Mouse (Mus musculus): Measurements from ENCODE around the gene Gm4353. TPM values are rescaled to one million over a fixed set of nuclear protein-coding genes. Genes with fewer than 3 reads are reported as not detected.
A peak's percentile ranks its signal among the peaks of the same experiment; 100 is the strongest.
"Not testable (repeated sequence)": the region's sequence is repeated elsewhere in the genome, so short reads cannot be mapped to it uniquely, and the experiment has no call there.

Gene Gm4353
- 0.43 and 0.83 TPM in 2 replicates for polyA plus RNA-seq (2014; fragmentation: Nextera tagmentation; extraction: Ambion mirVana)

DNA sequence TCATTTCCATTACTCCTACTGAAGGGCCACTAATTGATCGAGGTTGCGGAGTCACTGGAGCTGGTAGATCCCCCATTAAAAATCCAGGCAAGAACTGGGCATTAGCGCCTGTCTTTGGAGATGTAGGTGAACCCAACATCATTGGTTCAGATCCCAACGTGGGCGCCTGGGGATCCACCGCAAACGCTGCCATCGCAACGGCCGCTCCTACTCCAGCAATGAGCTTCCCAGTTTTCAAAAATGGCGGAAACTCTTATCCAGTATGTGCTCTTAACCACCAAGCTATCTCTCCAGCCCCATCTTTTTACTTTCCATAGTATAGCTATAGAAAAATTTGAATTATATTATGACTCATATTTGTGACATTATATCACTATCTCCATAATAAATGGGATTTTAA lies at the start of gene Gm4353:
Gm4353 (minus strand) TSS at position 270 of the 400 bp plus-strand sequence.
- not testable (repeated sequence) for H3K27me3 ChIP-seq (ENCODE audit: control insufficient read depth, insufficient read depth, low read length); H3K4me2 ChIP-seq (ENCODE audit: low read depth, low read length); H3K9ac ChIP-seq (replicated peaks; ENCODE audit: low read depth, low read length); H3K36me3 ChIP-seq (ENCODE audit: control insufficient read depth, insufficient read depth, low read length); H3K9me3 ChIP-seq (ENCODE audit: control insufficient read depth, low read length); H3K27ac ChIP-seq (ENCODE audit: low read depth, low read length); H3K4me1 ChIP-seq (ENCODE audit: control insufficient read depth, insufficient read depth, low read length); H3K4me3 ChIP-seq (ENCODE audit: low read depth, low read length); ATAC-seq (ENCODE audit: low read depth)
- WGBS = 99% methylated on average over 9 of the region's 11 CpGs

DNA sequence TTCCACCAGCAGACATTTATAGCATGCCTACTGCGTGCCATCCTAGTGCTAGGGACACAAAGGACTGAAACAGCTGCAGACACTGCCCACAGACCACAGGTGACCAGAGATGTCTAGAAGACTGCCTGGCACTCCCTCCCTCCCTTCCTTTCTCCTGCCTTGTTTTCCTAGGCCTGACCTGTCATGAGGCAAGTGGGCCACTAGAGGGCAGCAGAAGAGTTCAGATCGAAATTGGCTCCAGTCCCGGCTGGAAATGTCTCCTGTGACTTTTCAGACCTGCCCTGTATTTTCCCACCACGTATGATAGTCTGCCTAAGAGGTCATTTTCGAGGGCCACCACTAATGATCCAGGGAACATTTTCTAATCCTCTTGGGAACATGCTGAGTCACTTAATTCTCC lies 47.6 kb upstream of the Gm4353 start:
- ATAC-seq (ENCODE audit: low read depth) = peak; percentile 62; the same call in 1 of the 2 replicates
- no peak overlapping the region; the same call in 1 of the 2 replicates for H3K9ac ChIP-seq (replicated peaks; ENCODE audit: low read depth, low read length)
- 4% methylated on average over 5 of the region's 5 CpGs for WGBS

DNA sequence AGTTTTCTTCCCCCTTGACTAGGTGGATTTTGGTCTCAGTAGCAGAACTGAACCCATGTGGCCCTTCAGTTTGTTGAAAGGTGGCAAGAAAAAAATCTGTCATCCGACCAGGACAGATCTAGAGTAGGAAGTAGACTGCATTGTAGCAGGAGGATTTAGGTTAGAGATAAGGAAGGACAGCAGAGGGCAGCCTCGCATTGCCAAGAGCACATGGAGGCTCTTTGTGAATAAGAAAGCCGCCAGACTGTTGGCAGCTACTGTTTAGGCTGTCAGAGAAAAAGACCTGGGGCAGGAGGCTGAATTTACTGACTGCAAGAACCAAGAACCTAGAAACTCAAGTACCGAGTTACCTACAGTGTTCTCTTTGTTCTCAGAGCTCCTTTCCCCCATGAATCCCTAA lies 47.0 kb upstream of the Gm4353 start:
- Histone ChIP-seq H3K9ac (replicated peaks; ENCODE audit: low read depth, low read length) (no peak overlapping the region), H3K27me3 (ENCODE audit: control insufficient read depth, insufficient read depth, low read length) (no peaks in the 10 kb centered on the region), H3K36me3 (ENCODE audit: control insufficient read depth, insufficient read depth, low read length) (no peaks in the 10 kb centered on the region), H3K4me1 (ENCODE audit: control insufficient read depth, insufficient read depth, low read length) (no peaks in the 10 kb centered on the region; the same call in 1 of the 2 replicates), H3K9me3 (ENCODE audit: control insufficient read depth, low read length) (no peaks in the 10 kb centered on the region), H3K4me3 (ENCODE audit: low read depth, low read length) (no peak overlapping the region), H3K27ac (ENCODE audit: low read depth, low read length) (0 out of 2 replicates have a peak overlapping the region, but pooled peaks have one; percentile 22), H3K4me2 (ENCODE audit: low read depth, low read length) (no peak overlapping the region)
- 27% methylated on average over 4 of the region's 4 CpGs for WGBS
- peak; percentile 62; the same call in 1 of the 2 replicates for ATAC-seq (ENCODE audit: low read depth)

More for the DNA sequence above, 47.6 kb upstream of the Gm4353 start:
- Histone ChIP-seq H3K27ac (ENCODE audit: low read depth, low read length) (no peak overlapping the region), H3K27me3 (ENCODE audit: control insufficient read depth, insufficient read depth, low read length) (no peaks in the 10 kb centered on the region), H3K4me3 (ENCODE audit: low read depth, low read length) (no peak overlapping the region), H3K9me3 (ENCODE audit: control insufficient read depth, low read length) (no peaks in the 10 kb centered on the region), H3K36me3 (ENCODE audit: control insufficient read depth, insufficient read depth, low read length) (no peaks in the 10 kb centered on the region), H3K4me2 (ENCODE audit: low read depth, low read length) (no peak overlapping the region), H3K4me1 (ENCODE audit: control insufficient read depth, insufficient read depth, low read length) (no peaks in the 10 kb centered on the region; the same call in 1 of the 2 replicates)

DNA sequence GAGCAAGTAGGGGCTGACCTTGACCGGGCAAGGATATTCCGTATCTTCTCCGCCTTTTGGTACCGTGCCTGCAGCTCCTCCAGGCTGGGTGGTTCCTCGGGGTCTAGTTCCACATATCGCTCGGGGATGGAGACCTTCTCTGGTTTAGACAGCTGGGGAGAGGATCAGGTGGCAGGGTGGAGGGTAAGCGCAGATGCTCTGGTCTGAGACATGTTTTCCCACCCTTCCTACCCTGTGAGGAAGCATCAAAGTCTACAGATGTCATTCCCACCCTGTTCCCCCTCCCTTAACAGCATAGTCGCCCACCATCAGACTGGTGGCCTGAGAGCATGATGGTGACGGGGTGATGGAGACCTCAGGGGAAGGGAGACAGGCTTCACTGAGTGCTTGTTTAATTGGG lies 44.9 kb upstream of the Gm4353 start:
- Histone ChIP-seq H3K27ac (ENCODE audit: low read depth, low read length) (no peak overlapping the region), H3K27me3 (ENCODE audit: control insufficient read depth, insufficient read depth, low read length) (no peaks in the 10 kb centered on the region), H3K9me3 (ENCODE audit: control insufficient read depth, low read length) (no peaks in the 10 kb centered on the region), H3K36me3 (ENCODE audit: control insufficient read depth, insufficient read depth, low read length) (no peaks in the 10 kb centered on the region), H3K4me2 (ENCODE audit: low read depth, low read length) (no peak overlapping the region), H3K9ac (replicated peaks; ENCODE audit: low read depth, low read length) (no peak overlapping the region), H3K4me3 (ENCODE audit: low read depth, low read length) (no peak overlapping the region), H3K4me1 (ENCODE audit: control insufficient read depth, insufficient read depth, low read length) (no peaks in the 10 kb centered on the region; the same call in 1 of the 2 replicates)
- ATAC-seq (ENCODE audit: low read depth) = no peak
- 81% methylated on average over 10 of the region's 10 CpGs for WGBS

DNA sequence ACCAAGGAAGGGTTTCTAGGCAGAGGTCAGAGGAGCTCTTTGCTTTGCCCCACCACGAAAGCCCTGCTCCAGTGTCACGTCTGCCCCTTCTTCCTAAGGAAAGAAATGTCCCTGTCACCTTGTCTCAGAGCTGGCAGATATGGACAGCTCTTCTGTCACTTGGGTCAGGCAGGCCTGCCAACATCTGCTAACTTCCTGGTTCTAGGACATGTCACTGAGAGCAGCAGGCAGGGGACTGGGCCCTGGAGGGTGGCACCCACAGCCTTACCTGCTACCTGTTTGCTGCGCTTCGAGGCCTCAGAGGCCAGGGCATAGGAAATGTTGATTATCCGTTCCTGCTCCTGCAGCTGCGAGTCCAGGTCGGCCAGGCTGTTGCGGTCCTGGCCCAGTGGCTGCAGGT lies 43.9 kb upstream of the Gm4353 start:
- H3K36me3 ChIP-seq (ENCODE audit: control insufficient read depth, insufficient read depth, low read length) = no peaks in the 10 kb centered on the region
- H3K4me2 ChIP-seq (ENCODE audit: low read depth, low read length) = no peak overlapping the region
- no peak overlapping the region for H3K4me3 ChIP-seq (ENCODE audit: low read depth, low read length)
- H3K4me1 ChIP-seq (ENCODE audit: control insufficient read depth, insufficient read depth, low read length) = no peaks in the 10 kb centered on the region; the same call in 1 of the 2 replicates
- ATAC-seq (ENCODE audit: low read depth) = no peak
- H3K9me3 ChIP-seq (ENCODE audit: control insufficient read depth, low read length) = no peaks in the 10 kb centered on the region
- H3K9ac ChIP-seq (replicated peaks; ENCODE audit: low read depth, low read length) = no peak overlapping the region
- no peaks in the 10 kb centered on the region for H3K27me3 ChIP-seq (ENCODE audit: control insufficient read depth, insufficient read depth, low read length)
- no peak overlapping the region for H3K27ac ChIP-seq (ENCODE audit: low read depth, low read length)
- 94% methylated on average over 8 of the region's 8 CpGs for WGBS

DNA sequence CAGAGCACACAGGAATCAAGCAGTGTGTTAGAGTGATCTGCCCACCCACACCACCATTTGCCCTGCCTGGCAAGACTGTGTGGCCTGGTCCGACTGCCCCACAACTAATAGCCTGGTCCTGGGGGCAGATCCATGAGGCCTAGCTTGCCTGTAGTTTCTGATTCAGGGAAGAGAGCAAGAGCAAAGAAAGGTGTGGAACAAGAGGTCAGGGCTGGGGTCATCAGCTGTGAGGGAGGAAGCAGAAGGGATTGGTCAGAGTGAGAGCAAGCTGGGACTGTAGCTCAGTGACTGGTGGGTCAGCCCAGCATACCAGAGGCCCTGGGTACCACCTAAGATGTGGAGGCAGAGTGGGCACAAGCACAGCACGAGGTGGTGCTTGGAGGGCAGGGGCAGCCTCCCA lies 42.6 kb upstream of the Gm4353 start:
- H3K27me3 ChIP-seq (ENCODE audit: control insufficient read depth, insufficient read depth, low read length) = no peaks in the 10 kb centered on the region
- H3K36me3 ChIP-seq (ENCODE audit: control insufficient read depth, insufficient read depth, low read length) = no peaks in the 10 kb centered on the region
- no peak overlapping the region for H3K4me3 ChIP-seq (ENCODE audit: low read depth, low read length)
- H3K9ac ChIP-seq (replicated peaks; ENCODE audit: low read depth, low read length) = no peak overlapping the region
- no peak for ATAC-seq (ENCODE audit: low read depth)
- H3K4me1 ChIP-seq (ENCODE audit: control insufficient read depth, insufficient read depth, low read length) = no peaks in the 10 kb centered on the region; the same call in 1 of the 2 replicates
- H3K4me2 ChIP-seq (ENCODE audit: low read depth, low read length) = no peak overlapping the region
- H3K27ac ChIP-seq (ENCODE audit: low read depth, low read length) = no peak overlapping the region
- 91% methylated on average over 2 of the region's 2 CpGs for WGBS
- no peaks in the 10 kb centered on the region for H3K9me3 ChIP-seq (ENCODE audit: control insufficient read depth, low read length)

DNA sequence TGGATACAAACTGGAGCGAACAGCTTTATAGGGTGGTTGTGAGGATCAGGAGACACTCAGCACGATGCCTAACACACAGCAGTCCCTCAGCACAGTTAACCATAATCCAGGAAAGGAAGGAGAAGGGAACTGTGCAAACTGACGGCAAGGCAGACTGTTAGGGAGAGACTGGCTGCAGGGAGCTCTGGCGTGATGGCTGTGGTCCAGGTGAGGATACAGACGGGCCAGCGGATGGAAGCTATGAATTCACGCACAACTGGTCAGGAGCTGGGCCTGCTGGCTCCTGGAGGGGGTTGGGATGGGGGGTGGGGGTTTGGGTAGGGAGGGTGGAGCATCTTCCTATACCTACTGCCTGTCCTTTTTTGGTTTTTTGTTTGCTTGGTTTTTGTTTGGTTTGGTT lies 41.2 kb upstream of the Gm4353 start:
- ATAC-seq (ENCODE audit: low read depth) = no peak
- no peak overlapping the region for H3K9ac ChIP-seq (replicated peaks; ENCODE audit: low read depth, low read length)
- 83% methylated on average over 7 of the region's 7 CpGs for WGBS
- H3K4me3 ChIP-seq (ENCODE audit: low read depth, low read length) = no peak overlapping the region
- no peaks in the 10 kb centered on the region; the same call in 1 of the 2 replicates for H3K4me1 ChIP-seq (ENCODE audit: control insufficient read depth, insufficient read depth, low read length)
- H3K9me3 ChIP-seq (ENCODE audit: control insufficient read depth, low read length) = no peaks in the 10 kb centered on the region
- no peaks in the 10 kb centered on the region for H3K27me3 ChIP-seq (ENCODE audit: control insufficient read depth, insufficient read depth, low read length)
- H3K4me2 ChIP-seq (ENCODE audit: low read depth, low read length) = no peak overlapping the region
- H3K27ac ChIP-seq (ENCODE audit: low read depth, low read length) = no peak overlapping the region
- H3K36me3 ChIP-seq (ENCODE audit: control insufficient read depth, insufficient read depth, low read length) = no peaks in the 10 kb centered on the region

DNA sequence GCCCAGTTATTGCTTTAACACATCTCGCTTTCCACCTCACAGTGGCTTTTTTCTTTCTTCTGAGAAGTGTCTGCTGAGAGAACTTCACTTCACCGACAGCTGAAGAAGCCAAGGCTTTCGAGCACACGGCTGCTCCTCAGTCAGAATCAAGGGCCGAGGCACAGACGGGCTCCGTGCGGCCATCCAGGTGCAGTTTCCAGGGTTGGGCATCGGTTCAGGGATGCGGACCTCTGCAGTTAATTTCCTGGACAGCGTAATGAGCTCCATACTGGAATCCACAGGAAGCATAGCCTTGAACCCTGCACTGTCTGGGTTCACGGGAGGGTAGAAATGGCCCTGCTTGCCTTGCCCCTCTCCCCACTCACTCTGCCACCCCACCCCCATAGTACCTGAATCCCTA lies 39.6 kb upstream of the Gm4353 start:
- no peak for ATAC-seq (ENCODE audit: low read depth)
- no peak overlapping the region for H3K4me2 ChIP-seq (ENCODE audit: low read depth, low read length)
- H3K9ac ChIP-seq (replicated peaks; ENCODE audit: low read depth, low read length) = no peak overlapping the region
- 92% methylated on average over 12 of the region's 12 CpGs for WGBS
- H3K4me1 ChIP-seq (ENCODE audit: control insufficient read depth, insufficient read depth, low read length) = no peaks in the 10 kb centered on the region; the same call in 1 of the 2 replicates
- H3K27ac ChIP-seq (ENCODE audit: low read depth, low read length) = no peak overlapping the region
- no peaks in the 10 kb centered on the region for H3K27me3 ChIP-seq (ENCODE audit: control insufficient read depth, insufficient read depth, low read length)
- H3K36me3 ChIP-seq (ENCODE audit: control insufficient read depth, insufficient read depth, low read length) = no peaks in the 10 kb centered on the region
- H3K4me3 ChIP-seq (ENCODE audit: low read depth, low read length) = no peak overlapping the region
- H3K9me3 ChIP-seq (ENCODE audit: control insufficient read depth, low read length) = no peaks in the 10 kb centered on the region

DNA sequence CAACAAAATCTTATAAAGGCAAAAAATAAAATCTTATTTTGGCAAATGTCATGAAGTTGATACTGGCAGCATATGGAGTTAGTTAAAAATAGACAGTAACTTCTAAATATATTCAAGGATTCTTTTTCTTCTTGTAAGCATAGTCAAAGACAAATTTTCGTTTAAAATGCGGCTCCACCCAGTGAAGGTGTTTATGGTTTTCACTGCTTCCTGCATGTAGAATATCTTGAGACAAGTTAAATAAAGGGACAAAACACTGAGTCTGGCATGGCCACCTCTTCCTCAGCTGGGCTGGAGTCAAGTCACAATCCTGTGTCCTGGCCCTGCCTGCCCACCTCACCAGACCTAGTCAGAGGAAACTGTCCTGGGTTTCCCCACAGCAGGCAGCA lies 39.2 kb upstream of the Gm4353 start:
- H3K4me1 ChIP-seq (ENCODE audit: control insufficient read depth, insufficient read depth, low read length) = no peaks in the 10 kb centered on the region; the same call in 1 of the 2 replicates
- H3K9me3 ChIP-seq (ENCODE audit: control insufficient read depth, low read length) = no peaks in the 10 kb centered on the region
- H3K36me3 ChIP-seq (ENCODE audit: control insufficient read depth, insufficient read depth, low read length) = no peaks in the 10 kb centered on the region
- no peak overlapping the region for H3K9ac ChIP-seq (replicated peaks; ENCODE audit: low read depth, low read length)
- H3K27ac ChIP-seq (ENCODE audit: low read depth, low read length) = no peak overlapping the region
- WGBS = 95% methylated on average over 2 of the region's 2 CpGs
- H3K4me2 ChIP-seq (ENCODE audit: low read depth, low read length) = no peak overlapping the region
- H3K27me3 ChIP-seq (ENCODE audit: control insufficient read depth, insufficient read depth, low read length) = no peaks in the 10 kb centered on the region
- no peak overlapping the region for H3K4me3 ChIP-seq (ENCODE audit: low read depth, low read length)
- ATAC-seq (ENCODE audit: low read depth) = no peak
